Mouse (Mus musculus): ENCODE results near the gene Eif2b3. TPM values are rescaled to one million over a fixed set of nuclear protein-coding genes. Genes with fewer than 3 reads are reported as not detected.

Gene Eif2b3
- polyA plus RNA-seq, 1 experiment from 2014 or later, result 20.3 TPM

- no peaks in the 10 kb centered on the region for H3K9me3 ChIP-seq (replicated peaks; ENCODE audit: control insufficient read depth, low read length)
- H3K4me1 ChIP-seq (ENCODE audit: control insufficient read depth, low read depth, low read length), result no peaks in the 10 kb centered on the region
- no peak overlapping the region for H3K9ac ChIP-seq (ENCODE audit: low read depth, low read length)
- no peak for ATAC-seq (ENCODE audit: low read depth)
- no peak overlapping the region for H3K4me2 ChIP-seq (ENCODE audit: low read depth, low read length)
- 75% methylated on average over 5 of the region's 5 CpGs for WGBS (ENCODE audit: insufficient replicate concordance)
- H3K27ac ChIP-seq (ENCODE audit: low read length), result no peak overlapping the region
- H3K36me3 ChIP-seq (ENCODE audit: control insufficient read depth, insufficient read depth), result no peaks in the 10 kb centered on the region
- H3K4me3 ChIP-seq (ENCODE audit: low read depth, low read length), result no peak overlapping the region
- no peaks in the 10 kb centered on the region for H3K27me3 ChIP-seq (ENCODE audit: control insufficient read depth, insufficient read depth, low read depth, low read length)
Measured at GRCm38 (mm10) chr4:117010231-117010630, 9.0 kb upstream of the Eif2b3 start.

GRCm38 (mm10) chr4:117013596-117013995, 5.6 kb upstream of the Eif2b3 start:
- Histone ChIP-seq H3K4me3 (ENCODE audit: low read depth, low read length) (no peak overlapping the region), H3K27ac (ENCODE audit: low read length) (no peak overlapping the region), H3K36me3 (ENCODE audit: control insufficient read depth, insufficient read depth) (no peaks in the 10 kb centered on the region), H3K4me1 (ENCODE audit: control insufficient read depth, low read depth, low read length) (no peaks in the 10 kb centered on the region), H3K9ac (ENCODE audit: low read depth, low read length) (no peak overlapping the region), H3K27me3 (ENCODE audit: control insufficient read depth, insufficient read depth, low read depth, low read length) (no peaks in the 10 kb centered on the region), H3K4me2 (ENCODE audit: low read depth, low read length) (no peak overlapping the region), H3K9me3 (replicated peaks; ENCODE audit: control insufficient read depth, low read length) (no peaks in the 10 kb centered on the region)
- ATAC-seq (ENCODE audit: low read depth), result no peak
- WGBS (ENCODE audit: insufficient replicate concordance), result 79% methylated on average over 6 of the region's 6 CpGs

DNA sequence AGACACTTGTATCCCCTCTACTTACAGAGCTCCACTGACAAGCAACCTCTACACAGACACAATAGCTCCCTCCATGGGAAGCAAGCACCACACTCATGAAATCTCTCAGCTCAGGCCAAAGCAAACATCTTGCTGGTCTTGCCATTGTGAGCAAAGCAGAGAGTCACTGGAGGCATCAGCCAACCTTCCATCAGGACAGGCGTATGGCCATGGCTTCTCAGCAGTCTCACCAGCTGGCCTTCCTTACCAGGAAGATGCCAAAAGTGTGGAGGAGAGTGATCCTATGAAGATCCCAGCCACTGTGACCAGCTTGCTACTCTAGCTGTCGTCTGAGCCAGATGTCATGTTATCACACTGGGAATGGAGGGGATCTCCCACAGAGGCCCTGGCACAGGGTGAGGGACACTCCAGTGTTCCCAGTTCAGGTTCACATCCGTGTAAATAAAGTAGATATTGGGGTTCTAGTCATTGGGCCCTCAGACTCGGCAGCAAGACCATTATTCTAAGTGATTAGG, 4.2 kb upstream of the Eif2b3 start:
- Histone ChIP-seq H3K27me3 (ENCODE audit: control insufficient read depth, insufficient read depth, low read depth, low read length) (no peaks in the 10 kb centered on the region), H3K27ac (ENCODE audit: low read length) (no peak overlapping the region), H3K36me3 (ENCODE audit: control insufficient read depth, insufficient read depth) (no peaks in the 10 kb centered on the region), H3K9ac (ENCODE audit: low read depth, low read length) (no peak overlapping the region), H3K9me3 (replicated peaks; ENCODE audit: control insufficient read depth, low read length) (no peaks in the 10 kb centered on the region), H3K4me3 (ENCODE audit: low read depth, low read length) (no peak overlapping the region), H3K4me1 (ENCODE audit: control insufficient read depth, low read depth, low read length) (peaks cover 5% of the 10 kb centered on the region), H3K4me2 (ENCODE audit: low read depth, low read length) (no peak overlapping the region)
- ATAC-seq (ENCODE audit: low read depth), result no peak
- WGBS (ENCODE audit: insufficient replicate concordance), result 45% methylated on average over 4 of the region's 4 CpGs

GRCm38 (mm10) chr4:117017738-117018137, 1.5 kb upstream of the Eif2b3 start:
- ATAC-seq (ENCODE audit: low read depth), result no peak
- no peak overlapping the region for H3K27ac ChIP-seq (ENCODE audit: low read length)
- no peak overlapping the region for H3K4me2 ChIP-seq (ENCODE audit: low read depth, low read length)
- H3K4me3 ChIP-seq (ENCODE audit: low read depth, low read length), result no peak overlapping the region
- H3K36me3 ChIP-seq (ENCODE audit: control insufficient read depth, insufficient read depth), result peaks cover 3% of the 10 kb centered on the region; the same call in 1 of the 2 replicates
- peaks cover 17% of the 10 kb centered on the region for H3K4me1 ChIP-seq (ENCODE audit: control insufficient read depth, low read depth, low read length)
- no peak overlapping the region for H3K9ac ChIP-seq (ENCODE audit: low read depth, low read length)
- H3K9me3 ChIP-seq (replicated peaks; ENCODE audit: control insufficient read depth, low read length), result no peaks in the 10 kb centered on the region
- no peaks in the 10 kb centered on the region for H3K27me3 ChIP-seq (ENCODE audit: control insufficient read depth, insufficient read depth, low read depth, low read length)
- 79% methylated on average over 2 of the region's 2 CpGs for WGBS (ENCODE audit: insufficient replicate concordance)

DNA sequence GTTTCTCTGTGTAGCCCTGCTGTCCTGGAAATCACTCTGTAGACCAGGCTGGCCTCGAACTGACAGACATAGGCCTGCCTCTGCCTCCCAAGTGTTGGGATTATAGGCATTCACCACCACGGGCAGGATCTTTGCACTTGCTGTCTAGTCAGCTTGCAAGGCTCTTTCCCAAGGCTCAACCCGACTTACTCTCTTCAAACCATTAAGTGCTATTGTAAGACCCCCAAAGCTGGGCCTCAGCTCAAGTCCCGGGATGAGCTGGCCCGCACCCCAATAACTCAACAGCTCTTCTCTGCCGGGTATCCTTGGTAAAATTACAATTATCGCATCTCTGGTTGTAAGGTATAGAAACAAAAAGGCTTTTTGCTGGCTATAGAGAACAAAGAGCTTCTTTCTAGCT, 875 bp upstream of the Eif2b3 start:
- Histone ChIP-seq H3K9me3 (replicated peaks; ENCODE audit: control insufficient read depth, low read length) (no peaks in the 10 kb centered on the region), H3K4me1 (ENCODE audit: control insufficient read depth, low read depth, low read length) (peaks cover 19% of the 10 kb centered on the region), H3K27ac (ENCODE audit: low read length) (no peak overlapping the region), H3K4me2 (ENCODE audit: low read depth, low read length) (no peak overlapping the region), H3K9ac (ENCODE audit: low read depth, low read length) (no peak overlapping the region), H3K36me3 (ENCODE audit: control insufficient read depth, insufficient read depth) (peaks cover 3% of the 10 kb centered on the region; the same call in 1 of the 2 replicates), H3K4me3 (ENCODE audit: low read depth, low read length) (no peak overlapping the region), H3K27me3 (ENCODE audit: control insufficient read depth, insufficient read depth, low read depth, low read length) (no peaks in the 10 kb centered on the region)
- ATAC-seq (ENCODE audit: low read depth), result no peak
- 85% methylated on average over 7 of the region's 7 CpGs for WGBS (ENCODE audit: insufficient replicate concordance)

DNA sequence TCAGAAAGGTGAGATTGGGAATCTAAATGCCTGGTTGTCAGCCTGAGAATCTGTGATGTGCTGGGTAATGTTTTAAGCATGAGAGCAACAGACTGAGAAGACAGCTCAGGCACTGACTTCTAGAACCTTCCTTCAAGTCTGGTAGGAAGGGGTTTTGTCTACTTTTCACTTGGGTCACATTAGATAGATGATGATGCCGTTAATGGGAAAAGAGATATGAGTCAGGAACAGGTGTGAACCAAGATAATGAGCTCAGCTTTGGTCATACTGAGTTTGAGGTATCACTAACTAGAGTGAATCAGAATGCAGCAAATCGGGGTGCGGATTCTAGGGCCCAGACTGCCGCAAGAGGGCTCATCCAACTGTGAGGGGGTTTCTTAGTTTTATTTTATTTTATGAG, 4.3 kb downstream of the Eif2b3 start:
- ATAC-seq (ENCODE audit: low read depth), result no peak
- H3K9me3 ChIP-seq (replicated peaks; ENCODE audit: control insufficient read depth, low read length), result no peaks in the 10 kb centered on the region
- WGBS (ENCODE audit: insufficient replicate concordance), result 64% methylated on average over 4 of the region's 4 CpGs
- no peak overlapping the region for H3K4me3 ChIP-seq (ENCODE audit: low read depth, low read length)
- H3K4me1 ChIP-seq (ENCODE audit: control insufficient read depth, low read depth, low read length), result peaks cover 23% of the 10 kb centered on the region
- no peak overlapping the region for H3K9ac ChIP-seq (ENCODE audit: low read depth, low read length)
- no peaks in the 10 kb centered on the region for H3K27me3 ChIP-seq (ENCODE audit: control insufficient read depth, insufficient read depth, low read depth, low read length)
- peaks cover 3% of the 10 kb centered on the region; the same call in 1 of the 2 replicates for H3K36me3 ChIP-seq (ENCODE audit: control insufficient read depth, insufficient read depth)
- no peak overlapping the region for H3K4me2 ChIP-seq (ENCODE audit: low read depth, low read length)
- no peak overlapping the region for H3K27ac ChIP-seq (ENCODE audit: low read length)

DNA sequence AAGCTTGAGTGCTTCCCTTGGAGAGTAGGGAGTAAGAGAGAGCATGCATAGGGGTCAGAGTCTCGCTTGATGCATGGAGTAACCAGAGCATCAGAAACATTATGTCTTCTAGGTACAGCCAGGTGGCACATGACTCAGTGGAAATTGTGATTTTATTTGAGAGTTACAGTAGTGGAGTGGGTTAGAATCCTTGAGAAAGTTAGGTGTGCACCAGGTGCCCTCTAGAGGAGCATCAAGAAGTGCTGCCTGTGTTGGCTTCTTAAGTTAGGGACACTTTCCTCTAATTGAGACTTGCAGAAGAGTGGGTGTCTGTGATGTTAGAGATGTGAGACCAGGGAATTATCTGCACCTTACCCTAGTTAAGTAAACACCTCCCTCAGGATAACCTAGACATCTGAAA, 11.9 kb downstream of the Eif2b3 start:
- ATAC-seq (ENCODE audit: low read depth), result no peak
- 78% methylated on average over 1 of the region's 1 CpGs for WGBS (ENCODE audit: insufficient replicate concordance)
- H3K4me2 ChIP-seq (ENCODE audit: low read depth, low read length), result no peak overlapping the region
- H3K27me3 ChIP-seq (ENCODE audit: control insufficient read depth, insufficient read depth, low read depth, low read length), result no peaks in the 10 kb centered on the region
- no peaks in the 10 kb centered on the region for H3K4me1 ChIP-seq (ENCODE audit: control insufficient read depth, low read depth, low read length)
- H3K27ac ChIP-seq (ENCODE audit: low read length), result no peak overlapping the region
- no peak overlapping the region for H3K9ac ChIP-seq (ENCODE audit: low read depth, low read length)
- H3K4me3 ChIP-seq (ENCODE audit: low read depth, low read length), result no peak overlapping the region
- no peaks in the 10 kb centered on the region; the same call in 1 of the 2 replicates for H3K36me3 ChIP-seq (ENCODE audit: control insufficient read depth, insufficient read depth)
- no peaks in the 10 kb centered on the region for H3K9me3 ChIP-seq (replicated peaks; ENCODE audit: control insufficient read depth, low read length)

GRCm38 (mm10) chr4:117039925-117040687, 20.9 kb downstream of the Eif2b3 start:
- H3K27ac ChIP-seq (ENCODE audit: low read length), result no peak overlapping the region

GRCm38 (mm10) chr4:117040791-117041190, 21.6 kb downstream of the Eif2b3 start:
- Histone ChIP-seq H3K27ac (ENCODE audit: low read length) (no peak overlapping the region; the same call in 1 of the 2 replicates), H3K9me3 (replicated peaks; ENCODE audit: control insufficient read depth, low read length) (no peaks in the 10 kb centered on the region), H3K4me3 (ENCODE audit: low read depth, low read length) (no peak overlapping the region), H3K36me3 (ENCODE audit: control insufficient read depth, insufficient read depth) (no peaks in the 10 kb centered on the region), H3K9ac (ENCODE audit: low read depth, low read length) (no peak overlapping the region), H3K27me3 (ENCODE audit: control insufficient read depth, insufficient read depth, low read depth, low read length) (no peaks in the 10 kb centered on the region), H3K4me2 (ENCODE audit: low read depth, low read length) (no peak overlapping the region), H3K4me1 (ENCODE audit: control insufficient read depth, low read depth, low read length) (peaks cover 7% of the 10 kb centered on the region)
- no peak for ATAC-seq (ENCODE audit: low read depth)
- WGBS (ENCODE audit: insufficient replicate concordance), result 74% methylated on average over 1 of the region's 1 CpGs

More at GRCm38 (mm10) chr4:117039925-117040687, 20.9 kb downstream of the Eif2b3 start:
- no peak overlapping the region for H3K9ac ChIP-seq (ENCODE audit: low read depth, low read length)
- H3K4me1 ChIP-seq (ENCODE audit: control insufficient read depth, low read depth, low read length), result peaks cover 7% of the 10 kb centered on the region
- ATAC-seq (ENCODE audit: low read depth), result no peak
- H3K36me3 ChIP-seq (ENCODE audit: control insufficient read depth, insufficient read depth), result no peaks in the 10 kb centered on the region
- no peaks in the 10 kb centered on the region for H3K9me3 ChIP-seq (replicated peaks; ENCODE audit: control insufficient read depth, low read length)
- H3K4me2 ChIP-seq (ENCODE audit: low read depth, low read length), result no peak overlapping the region
- WGBS (ENCODE audit: insufficient replicate concordance), result 71% methylated on average over 9 of the region's 9 CpGs
- H3K4me3 ChIP-seq (ENCODE audit: low read depth, low read length), result no peak overlapping the region
- no peaks in the 10 kb centered on the region for H3K27me3 ChIP-seq (ENCODE audit: control insufficient read depth, insufficient read depth, low read depth, low read length)
